Comparison of ENCODE assay signal across 8 mouse cellular contexts in the genomic region with DNA sequence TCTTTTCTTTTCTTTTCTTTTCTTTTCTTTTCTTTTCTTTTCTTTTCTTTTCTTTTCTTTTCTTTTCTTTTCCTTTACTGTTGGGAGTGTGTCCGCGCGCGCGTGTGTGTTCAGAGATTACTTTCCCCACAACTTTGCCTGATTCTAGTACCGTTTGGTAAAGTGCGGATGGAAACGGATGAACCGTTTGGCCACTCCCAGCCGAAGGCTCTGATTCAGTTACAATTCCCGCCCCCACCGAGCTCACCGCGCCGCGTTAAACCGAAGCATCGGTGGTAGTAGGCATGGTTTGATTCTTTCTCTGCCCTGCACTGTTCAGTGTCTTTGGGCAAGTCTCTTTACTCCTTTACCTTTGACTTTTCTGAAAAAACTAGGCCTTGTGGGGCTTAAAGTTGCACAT. TPM values are rescaled to one million over a fixed set of nuclear protein-coding genes. Genes with fewer than 3 reads are reported as not detected.
DNase-seq lines count a peak whose midpoint lies in the region; ATAC-seq and TF ChIP-seq lines count a peak whose summit lies in the region.

No protein-coding gene starts in this region.

- ATAC-seq in lung, postnatal 0 days, result no peak
- no peak for ATAC-seq in limb, embryonic 12.5 days (ENCODE audit: insufficient number of reproducible peaks, insufficient read depth, low FRiP score, low TSS enrichment, low read depth)
- no peak for ATAC-seq in stomach, embryonic 15.5 days (ENCODE audit: insufficient read depth, low FRiP score, low read depth)

- H3K4me1 ChIP-seq in lung, postnatal 0 days (ENCODE audit: insufficient read depth, low read depth, low read length), result peaks cover 41% of the 10 kb centered on the region
- peaks cover 87% of the 10 kb centered on the region for H3K4me1 ChIP-seq in limb, embryonic 12.5 days (replicated peaks)
- peaks cover 72% of the 10 kb centered on the region for H3K4me1 ChIP-seq in stomach, embryonic 15.5 days
- H3K4me1 ChIP-seq in thymus, adult 2 months (replicated peaks; ENCODE audit: control insufficient read depth, insufficient read depth, low read length), result peaks cover 22% of the 10 kb centered on the region

- no peaks in the 10 kb centered on the region for H3K9me3 ChIP-seq in lung, postnatal 0 days (ENCODE audit: low read length)
- H3K9me3 ChIP-seq in limb, embryonic 12.5 days, result no peaks in the 10 kb centered on the region
- H3K9me3 ChIP-seq in stomach, embryonic 15.5 days, result no peaks in the 10 kb centered on the region

- H3K9ac ChIP-seq in lung, postnatal 0 days (replicated peaks; ENCODE audit: low read depth), result peak overlapping the region; percentile 46; the same call in 1 of the 2 replicates
- H3K9ac ChIP-seq in limb, embryonic 12.5 days (replicated peaks), result peak overlapping the region; percentile 75
- H3K9ac ChIP-seq in stomach, embryonic 15.5 days, result no peak overlapping the region

- no peak overlapping the region for H3K27ac ChIP-seq in lung, postnatal 0 days (ENCODE audit: low read length)
- peak overlapping the region; percentile 97 for H3K27ac ChIP-seq in limb, embryonic 12.5 days
- peak overlapping the region; percentile 94; the same call in 1 of the 2 replicates for H3K27ac ChIP-seq in stomach, embryonic 15.5 days
- no peak overlapping the region for H3K27ac ChIP-seq in thymus, adult 2 months (ENCODE audit: control insufficient read depth, insufficient read depth, low read length)

- no peak for TF ChIP-seq CTCF in lung, postnatal 0 days (IDR thresholded peaks at IDR 0.05)
- no peak for TF ChIP-seq CTCF in thymus, adult 2 months (IDR thresholded peaks at IDR 0.05; ENCODE audit: borderline replicate concordance, control insufficient read depth, extremely low read depth, insufficient read depth, low read length, poor library complexity)

- no peaks in the 10 kb centered on the region for H3K36me3 ChIP-seq in lung, postnatal 0 days (ENCODE audit: insufficient read depth, low read length)
- no peaks in the 10 kb centered on the region for H3K36me3 ChIP-seq in limb, embryonic 12.5 days
- H3K36me3 ChIP-seq in stomach, embryonic 15.5 days, result no peaks in the 10 kb centered on the region
- no peaks in the 10 kb centered on the region; the same call in 1 of the 2 replicates for H3K36me3 ChIP-seq in thymus, adult 2 months (ENCODE audit: control insufficient read depth, insufficient read depth, low read length)

- no peak for TF ChIP-seq EP300 in lung, postnatal 0 days (IDR thresholded peaks at IDR 0.05)

- 20% methylated on average over 18 of the region's 18 CpGs for WGBS in lung, postnatal 0 days
- WGBS in limb, embryonic 12.5 days, result 3% methylated on average over 18 of the region's 18 CpGs
- 21% methylated on average over 18 of the region's 18 CpGs for WGBS in stomach, embryonic 15.5 days
- whole genome bisulfite sequencing in thymus, adult 2 months, result 95% methylated on average over 18 of the region's 18 CpGs

- H3K4me3 ChIP-seq in lung, postnatal 0 days (ENCODE audit: low read depth, low read length), result peak overlapping the region; percentile 64; the same call in 1 of the 2 replicates
- H3K4me3 ChIP-seq in limb, embryonic 12.5 days (replicated peaks), result peak overlapping the region; percentile 65
- peak overlapping the region; percentile 61 for H3K4me3 ChIP-seq in stomach, embryonic 15.5 days (replicated peaks)
- H3K4me3 ChIP-seq in thymus, adult 2 months (ENCODE audit: control insufficient read depth, insufficient read depth, low read length), result no peak overlapping the region; the same call in 1 of the 2 replicates

- DNase-seq in embryo, embryonic 10 days (ENCODE audit: low spot score), result peak; percentile 62
- no peak for DNase-seq in embryo, embryonic 9.5 days (ENCODE audit: extremely low spot score)
- no peak for DNase-seq in lung, postnatal 0 days (ENCODE audit: low spot score)
- no peak for DNase-seq in lung, adult 18-20 months
- no peak for DNase-seq in MN1 (ENCODE audit: low spot score)
- no peak for DNase-seq in thymus, adult 2 months

- peak overlapping the region; percentile 100 for H3K4me2 ChIP-seq in lung, postnatal 0 days (replicated peaks; ENCODE audit: low read depth, low read length)
- peak overlapping the region; percentile 100 for H3K4me2 ChIP-seq in limb, embryonic 12.5 days
- H3K4me2 ChIP-seq in stomach, embryonic 15.5 days, result peak overlapping the region; percentile 97

- TF ChIP-seq POLR2A in thymus, adult 2 months (IDR thresholded peaks at IDR 0.05; ENCODE audit: control insufficient read depth, extremely low read depth, insufficient read depth, low read length, poor library complexity), result no peak

- H3K27me3 ChIP-seq in lung, postnatal 0 days (replicated peaks; ENCODE audit: insufficient read depth, low read length), result no peaks in the 10 kb centered on the region
- peaks cover 8% of the 10 kb centered on the region; the same call in 1 of the 2 replicates for H3K27me3 ChIP-seq in limb, embryonic 12.5 days
- no peaks in the 10 kb centered on the region for H3K27me3 ChIP-seq in stomach, embryonic 15.5 days (replicated peaks)
- 0 out of 2 replicates have a peak, but pooled peaks cover 4% of the 10 kb centered on the region for H3K27me3 ChIP-seq in thymus, adult 2 months (ENCODE audit: control insufficient read depth, insufficient read depth, low read length)

RNA-seq across cellular contexts. Expression of a gene that starts 28.8 kb away (rescaled TPM):
- 3.9 and 4.4 TPM in 2 replicates for polyA plus RNA-seq in lung, postnatal 0 days (2015; fragmentation: Nextera tagmentation; extraction: Ambion mirVana)
- polyA plus RNA-seq in limb, embryonic 12.5 days (2016; fragmentation: Nextera tagmentation; extraction: Ambion mirVana), result 13.2 and 14.5 TPM in 2 replicates
- polyA plus RNA-seq in stomach, embryonic 15.5 days (2015; fragmentation: Nextera tagmentation; extraction: Ambion mirVana), result 8.2 and 9.3 TPM in 2 replicates
- polyA plus RNA-seq in thymus, adult 2 months (2012; rRNA removed), result 59.8 and 78.9 TPM in 2 replicates

Comparison
In these comparisons a context has a peak if more than half of its experiments do, and no peak if none do; other contexts are left out.
1. H3K27ac ChIP-seq: peak in limb, embryonic 12.5 days (single experiment) and stomach, embryonic 15.5 days (single experiment); none in lung, postnatal 0 days (single experiment) and thymus, adult 2 months (single experiment).
2. Peak in every context shown above with its lines, with median percentiles within 50 percentile points of each other: H3K4me2 ChIP-seq.